Mouse (Mus musculus) olfactory bulb, adult 2 months (tissue): ENCODE measurements around the gene Tbc1d24.

Source experiments
- CTCF ChIP-seq: fragments of 200-500 bp; IDR thresholded peaks from 2 replicates; pipeline ENCODE4 v1.5.1; 2012; ENCODE audit warnings: low read depth, mild to moderate bottlenecking, low read length, moderate library complexity; ENCODE audit not compliant: insufficient read depth
- POLR2A ChIP-seq: fragments of 200-500 bp; IDR thresholded peaks from 2 replicates; pipeline ENCODE4 v1.6.1; 2012; ENCODE audit warnings: mild to moderate bottlenecking, low read depth, low read length, moderate library complexity; ENCODE audit not compliant: insufficient read depth

GRCm38 (mm10) chr17:24167120-24167519 lies 38.2 kb downstream of the Tbc1d24 start:
- TF ChIP-seq POLR2A (no peak), CTCF (no peak)
